Mouse (Mus musculus) ovary, postnatal 10 days (tissue): ENCODE results near the gene Tsga10.
"Not testable (repeated sequence)": the region's sequence is repeated elsewhere in the genome, so short reads cannot be mapped to it uniquely, and the experiment has no call there.

Source experiments
- DNase-seq: peaks from one replicate; pipeline ENCODE4 v3.0.0; 2022; ENCODE audit warnings: low spot score

Gene Tsga10

DNA sequence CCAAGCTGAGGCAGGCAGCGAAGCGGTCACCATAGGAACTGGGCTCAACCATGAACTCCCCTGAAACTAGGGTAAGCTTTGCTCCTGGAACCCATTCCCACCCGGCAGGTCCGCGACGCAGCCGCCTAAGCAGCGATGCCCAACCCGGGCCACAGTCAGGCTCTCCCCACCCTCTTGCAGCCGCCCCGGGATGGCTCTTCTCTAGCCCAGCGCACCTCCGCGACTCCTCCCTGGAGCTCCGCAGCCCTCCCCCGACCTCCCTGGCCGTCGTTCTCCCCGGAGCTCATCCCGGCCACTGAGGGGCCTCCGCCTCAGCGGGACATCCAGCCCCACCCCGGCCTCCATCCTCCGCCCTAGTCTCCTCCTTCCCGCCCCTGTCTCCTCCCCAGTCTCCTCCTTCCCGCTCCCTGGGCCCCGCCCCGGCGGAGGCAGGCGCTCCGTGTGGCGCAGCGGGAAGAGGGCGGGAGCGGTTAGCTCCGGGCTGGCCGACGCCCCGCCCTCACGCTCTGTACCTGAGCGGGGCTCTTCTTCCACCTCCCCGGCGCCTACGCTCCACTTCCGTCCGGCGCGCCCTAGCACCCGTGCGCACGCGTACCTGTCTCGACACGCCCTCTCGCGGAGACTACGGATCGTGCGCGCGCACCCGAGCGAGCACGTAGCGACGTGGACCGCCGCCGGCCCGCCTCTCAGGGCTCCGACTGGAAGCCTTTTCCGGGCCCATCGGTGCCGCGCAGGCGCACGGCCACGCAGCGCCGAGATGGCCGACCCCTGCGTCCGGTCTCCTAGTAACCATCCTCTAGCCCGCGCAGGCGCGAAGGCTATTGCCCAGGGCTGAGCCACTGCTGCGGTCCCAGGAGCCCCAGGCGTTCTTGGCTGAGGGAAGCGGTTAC lies 1.5 kb downstream of the Tsga10 start:
- DNase-seq: peak; percentile 98

DNA sequence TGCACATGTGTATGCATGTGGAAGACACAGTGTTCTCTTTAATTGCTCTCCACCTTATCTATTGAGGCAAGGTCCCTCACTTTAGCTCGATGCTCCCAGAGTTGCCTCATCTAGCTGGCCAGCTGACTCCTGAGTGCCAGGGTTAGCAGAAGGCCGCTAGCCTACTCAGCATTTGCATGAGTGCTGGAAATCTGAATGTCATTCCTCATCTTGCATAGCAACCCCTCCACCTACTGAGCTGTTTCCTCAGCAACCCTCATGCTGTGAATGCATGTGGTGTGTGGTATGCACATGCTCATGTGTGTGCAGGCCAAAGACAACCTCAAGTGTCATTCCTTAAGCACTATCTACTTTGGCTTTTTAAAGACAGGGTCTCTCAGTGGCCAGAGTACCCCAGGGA lies 15.5 kb downstream of the Tsga10 start:
- DNase-seq: no peak

DNA sequence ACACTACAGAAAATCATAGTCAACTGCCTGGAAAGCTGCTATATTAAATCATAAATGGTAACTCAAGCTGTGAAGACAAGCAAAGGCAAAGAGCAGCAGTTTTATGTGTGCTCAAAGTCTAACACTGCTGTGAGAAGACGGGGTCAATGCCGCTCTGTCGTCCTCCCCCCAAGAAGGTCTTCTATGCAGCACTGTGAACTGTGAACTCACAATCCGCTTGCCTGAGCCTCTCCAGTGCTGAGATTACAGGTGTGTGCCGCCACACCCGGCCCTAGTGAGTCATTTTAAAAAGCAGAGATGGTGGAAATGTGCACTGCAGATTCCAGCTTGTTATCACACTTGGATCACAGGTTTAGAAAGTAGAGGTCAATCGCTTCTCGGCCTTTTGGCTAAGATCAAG lies 19.4 kb downstream of the Tsga10 start:
- no peak for DNase-seq

DNA sequence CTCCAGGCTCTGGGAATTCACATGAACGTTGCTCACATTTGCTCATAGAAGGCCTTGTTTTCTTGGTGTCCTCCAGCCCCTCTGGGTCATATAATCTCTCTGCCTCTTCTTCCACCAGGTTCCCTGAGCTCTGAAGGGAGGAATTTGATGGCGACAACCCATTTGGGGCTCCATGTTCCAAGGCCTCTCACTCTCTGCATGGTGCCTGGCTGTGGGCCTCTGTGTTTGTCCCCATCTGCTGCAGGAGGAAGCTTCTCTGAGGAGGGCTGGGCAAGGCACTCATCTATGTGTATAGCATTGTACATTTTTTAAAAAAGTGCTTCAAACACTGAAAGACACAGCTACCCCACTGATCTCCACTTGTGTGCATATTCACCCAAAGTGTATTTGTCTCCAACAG lies 34.5 kb downstream of the Tsga10 start:
- DNase-seq: no peak

DNA sequence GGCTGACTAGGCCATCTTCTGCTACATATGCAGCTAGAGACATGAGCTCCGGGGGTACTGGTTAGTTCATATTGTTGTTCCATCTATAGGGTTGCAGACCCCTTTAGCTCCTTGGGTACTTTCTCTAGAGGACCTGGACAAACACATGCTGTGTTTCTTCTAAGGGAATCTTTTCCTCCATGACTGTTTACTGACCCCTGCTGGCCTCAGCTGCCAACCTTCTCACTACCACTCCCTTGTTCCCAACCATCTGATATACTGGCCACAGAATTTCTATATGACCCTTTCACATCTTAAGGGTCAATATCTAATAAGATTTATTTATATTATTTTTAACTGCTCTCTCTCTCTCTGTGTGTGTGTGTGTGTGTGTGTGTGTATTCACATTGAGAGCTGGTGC lies 63.9 kb downstream of the Tsga10 start:
- not testable (repeated sequence) for DNase-seq

GRCm38 (mm10) chr1:37800298-37800697 lies 65.9 kb downstream of the Tsga10 start:
- DNase-seq: no peak

GRCm38 (mm10) chr1:37799505-37799904 lies 66.7 kb downstream of the Tsga10 start:
- no peak for DNase-seq

GRCm38 (mm10) chr1:37759407-37759806 lies 106.8 kb downstream of the Tsga10 start:
- no peak for DNase-seq

DNA sequence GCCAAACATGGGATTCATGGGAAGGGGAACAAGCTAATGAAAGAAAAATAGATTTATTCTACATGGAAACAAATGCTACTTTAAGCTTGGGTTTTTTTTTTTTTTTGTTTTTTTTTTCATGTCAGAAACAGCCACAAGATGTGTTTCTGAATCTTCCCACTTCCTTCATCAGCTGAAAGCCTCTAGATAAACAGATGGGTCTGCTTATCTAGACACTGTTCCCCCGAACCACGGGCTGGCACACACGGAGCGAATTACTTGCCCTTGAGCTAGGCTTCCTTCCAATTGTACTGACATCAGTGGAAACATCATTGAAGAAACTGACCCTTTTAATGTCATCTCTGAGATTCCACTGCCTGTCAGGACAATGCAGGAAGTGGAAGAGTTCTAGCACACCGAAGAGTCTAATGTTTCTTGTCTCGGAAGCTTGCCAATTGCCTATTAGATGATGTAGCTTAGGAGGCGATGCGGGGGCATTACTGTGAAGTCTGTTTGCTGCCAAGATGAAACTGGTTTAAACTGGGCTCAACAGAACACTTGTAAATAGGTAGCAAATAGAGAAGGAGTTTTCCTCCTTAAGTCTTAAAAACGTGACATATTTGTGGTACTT lies 121.5 kb downstream of the Tsga10 start:
- no peak for DNase-seq

- no peak for DNase-seq
Measured at GRCm38 (mm10) chr1:37742602-37743270, 123.5 kb downstream of the Tsga10 start.

DNA sequence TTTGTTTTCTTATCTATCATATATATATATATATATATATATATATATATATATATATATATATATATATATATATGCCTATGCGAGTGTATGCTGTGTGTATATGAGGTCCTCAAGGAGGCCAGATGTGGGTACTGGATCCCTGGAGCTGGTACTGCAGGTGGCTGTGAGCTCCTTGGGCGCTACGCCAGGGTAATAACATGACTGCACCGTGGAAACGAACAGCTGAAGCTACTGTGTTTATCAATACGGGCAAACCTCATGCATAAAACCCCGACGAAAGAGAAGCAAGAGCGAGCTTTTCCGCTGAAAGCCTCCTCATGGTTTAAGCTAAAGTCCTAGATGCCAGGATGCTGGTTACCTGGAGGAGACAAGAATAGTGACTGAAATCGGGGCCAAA lies 124.1 kb downstream of the Tsga10 start:
- no peak for DNase-seq

GRCm38 (mm10) chr1:37740161-37740802 lies 125.9 kb downstream of the Tsga10 start:
- DNase-seq: no peak

DNA sequence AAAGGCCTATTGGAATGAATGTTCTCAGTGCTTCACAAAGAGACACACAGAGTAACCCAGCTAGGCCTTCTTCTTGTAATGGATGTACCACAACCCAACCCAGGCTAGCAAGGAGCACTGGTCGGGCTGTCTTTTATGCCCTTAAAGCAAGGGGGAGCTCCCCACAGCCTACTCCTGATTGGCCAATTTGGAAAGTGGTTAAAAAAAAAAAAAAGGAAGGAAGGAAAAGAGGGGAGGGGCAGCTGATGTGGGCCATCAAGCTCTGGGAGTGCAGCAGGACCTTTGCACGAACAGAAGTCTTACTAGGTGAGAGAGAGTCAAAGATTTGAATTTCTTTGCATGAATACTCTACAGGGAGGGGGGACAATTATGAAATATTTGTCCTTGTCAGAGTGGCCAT lies 127.3 kb downstream of the Tsga10 start:
- no peak for DNase-seq

DNA sequence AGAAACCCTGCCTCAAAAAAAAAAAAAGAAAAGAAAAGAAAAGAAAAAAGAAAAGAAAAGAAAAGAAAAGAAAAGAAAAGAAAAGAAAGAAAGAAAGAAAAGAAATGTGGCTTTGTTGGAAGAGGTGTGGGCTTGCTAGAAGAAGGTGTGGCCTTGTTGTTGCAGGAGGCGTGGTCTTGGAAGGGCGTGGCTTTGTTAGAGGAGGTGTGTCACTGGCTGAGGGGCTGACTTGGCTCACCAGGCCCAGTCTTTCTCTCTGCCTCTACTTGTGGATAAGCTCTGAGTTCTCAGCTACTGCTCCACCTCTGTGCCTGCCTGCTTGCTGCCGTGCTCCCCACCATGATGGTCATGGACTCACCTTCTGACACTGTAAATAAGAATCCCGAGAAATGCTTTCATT lies 129.2 kb downstream of the Tsga10 start:
- DNase-seq: no peak

DNA sequence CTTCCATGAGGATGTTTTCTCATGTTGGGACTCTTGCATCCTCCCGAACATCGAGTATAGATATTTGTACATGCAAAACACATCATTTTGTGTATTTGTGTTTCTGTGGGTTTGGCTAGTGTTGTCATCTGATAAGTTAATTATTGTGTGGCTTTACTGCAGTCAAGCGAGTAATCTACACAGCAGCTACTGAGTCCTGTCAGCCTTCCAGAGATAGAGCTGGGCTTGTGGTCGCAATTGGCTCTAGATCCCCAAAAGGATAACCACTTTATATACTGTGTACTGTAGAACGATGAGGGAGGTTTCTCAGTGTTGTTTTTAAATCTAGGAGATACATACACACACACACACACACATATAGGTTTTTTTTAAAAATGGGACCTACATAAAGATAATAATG lies 130.3 kb downstream of the Tsga10 start:
- DNase-seq: no peak

DNA sequence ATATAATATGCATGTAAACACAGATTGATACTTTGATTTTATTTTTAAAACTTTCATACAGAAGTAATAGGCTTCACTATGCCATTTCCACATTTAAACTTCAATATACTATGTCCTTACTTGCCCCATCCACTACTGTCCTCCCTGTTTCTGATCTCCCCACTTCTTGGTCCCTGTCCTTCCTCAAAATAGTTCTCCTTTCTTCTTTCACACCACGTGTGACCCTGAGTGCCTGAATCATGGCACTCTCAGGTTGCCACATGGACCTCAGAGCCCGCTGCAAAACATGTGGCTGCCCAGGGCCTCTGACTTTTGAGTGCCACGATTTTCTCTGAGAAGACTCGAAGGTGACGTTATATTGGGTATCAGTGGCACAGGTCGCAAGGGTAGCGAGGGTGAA lies 131.4 kb downstream of the Tsga10 start:
- no peak for DNase-seq

DNA sequence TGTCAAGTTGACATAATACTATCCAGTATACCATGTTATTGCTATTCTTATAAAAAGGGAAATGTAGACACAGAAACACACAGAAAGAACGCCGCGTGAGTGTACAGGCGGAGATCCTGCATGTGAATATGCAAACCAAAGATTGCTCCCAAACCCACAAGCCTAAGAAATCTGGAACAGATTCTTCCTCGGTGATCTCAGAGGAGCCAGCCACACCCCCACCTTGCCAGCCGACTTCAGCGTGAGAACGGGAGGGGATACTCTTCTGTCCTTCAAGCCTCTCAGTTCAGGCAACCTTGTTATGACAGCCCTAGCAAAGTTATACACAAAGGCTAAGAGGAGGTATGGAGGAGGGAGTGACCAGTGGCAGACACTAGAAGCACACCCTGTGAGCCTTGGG lies 136.9 kb downstream of the Tsga10 start:
- no peak for DNase-seq

DNA sequence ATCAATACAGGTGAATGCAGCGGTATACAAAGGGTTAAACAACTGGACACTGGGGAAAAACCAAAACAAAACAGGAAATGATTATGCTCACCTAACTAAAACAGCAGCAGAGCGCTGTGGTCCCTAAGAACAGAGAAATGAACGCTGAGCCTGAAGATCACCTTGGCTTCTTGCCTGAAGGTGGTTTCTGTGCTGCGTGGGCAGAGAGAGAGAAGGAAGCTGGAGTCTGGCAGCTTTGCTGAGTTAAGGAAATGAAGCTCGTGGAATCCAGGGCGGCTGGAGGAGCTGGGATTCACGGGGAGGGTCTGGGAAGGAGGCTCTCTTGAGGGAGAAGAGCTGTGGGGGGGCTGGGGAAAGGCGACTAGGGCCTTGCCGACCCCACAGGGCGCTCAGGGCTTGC lies 138.2 kb downstream of the Tsga10 start:
- no peak for DNase-seq

DNA sequence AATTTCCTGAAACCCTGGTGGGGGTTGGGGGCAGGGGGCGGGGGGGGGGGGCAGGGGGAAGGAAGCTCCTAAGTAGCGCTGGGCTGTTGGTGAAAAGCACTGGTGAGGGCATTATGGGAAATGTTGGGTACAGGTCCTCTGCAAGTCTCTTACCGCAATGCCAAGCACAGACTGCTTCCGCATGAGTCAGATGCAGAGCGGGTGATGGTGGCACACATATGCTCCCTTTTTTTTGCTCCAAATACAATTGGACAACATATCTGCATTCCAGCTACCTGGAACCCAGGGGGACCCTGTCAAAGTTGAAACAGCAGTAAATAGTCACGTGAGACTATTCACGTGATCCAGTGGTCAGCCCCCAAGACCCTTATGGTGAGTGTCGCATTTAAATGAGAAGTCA lies 139.0 kb downstream of the Tsga10 start:
- DNase-seq: no peak

DNA sequence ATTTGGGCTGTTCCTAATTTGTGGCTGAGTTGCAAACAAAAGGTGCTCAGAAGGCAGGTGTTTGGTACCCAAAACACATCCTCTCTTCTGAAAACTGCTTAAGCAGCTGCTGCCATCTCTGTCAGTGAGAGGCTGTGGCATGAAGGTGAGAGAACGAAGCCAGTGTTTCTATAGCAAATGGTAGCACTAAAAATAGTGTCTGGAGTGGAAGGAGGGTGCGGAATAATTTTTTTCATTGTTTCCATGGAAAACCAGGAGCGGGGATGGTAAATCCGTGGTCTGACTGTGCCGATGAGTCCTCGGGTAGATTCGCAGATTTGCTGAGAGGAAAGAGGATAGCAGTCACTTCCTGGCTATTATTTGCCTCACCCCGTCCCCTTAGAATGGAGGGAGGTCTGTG lies 139.8 kb downstream of the Tsga10 start:
- DNase-seq: no peak

GRCm38 (mm10) chr1:37725880-37726279 lies 140.3 kb downstream of the Tsga10 start:
- DNase-seq: no peak

- DNase-seq: no peak
Measured at GRCm38 (mm10) chr1:37721092-37721491, 145.1 kb downstream of the Tsga10 start.
